Mouse (Mus musculus): ENCODE measurements around the gene Ap3b1. TPM values are rescaled to one million over a fixed set of nuclear protein-coding genes. Genes with fewer than 3 reads are reported as not detected.

Ap3b1 gene
- total RNA-seq, 2 experiments from 2014 or later: 23.5 to 25.9 TPM

DNA sequence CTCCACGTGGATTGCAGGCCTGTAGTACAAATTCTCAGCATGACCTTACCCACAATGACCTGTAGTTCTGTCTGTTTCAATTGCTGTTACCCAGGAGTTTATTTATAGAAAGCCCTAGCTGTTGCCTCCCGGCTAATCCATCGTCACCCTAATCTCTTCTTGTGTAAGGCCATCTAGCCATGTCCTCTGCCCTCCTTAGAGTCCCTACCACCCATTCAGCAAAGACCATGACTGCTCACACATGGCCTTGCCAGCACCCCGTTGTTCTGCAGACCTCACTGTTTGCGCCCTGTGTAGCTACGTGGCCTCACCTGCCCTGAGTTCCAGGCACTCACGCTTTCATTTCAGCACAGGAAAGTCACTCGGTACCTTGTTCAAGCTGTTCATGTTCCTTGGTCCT is 160.5 kb downstream of the Ap3b1 start:
- no peak for DNase-seq (ENCODE audit: low spot score)
- intact Hi-C loops (cut with DNase I): no loop called here

DNA sequence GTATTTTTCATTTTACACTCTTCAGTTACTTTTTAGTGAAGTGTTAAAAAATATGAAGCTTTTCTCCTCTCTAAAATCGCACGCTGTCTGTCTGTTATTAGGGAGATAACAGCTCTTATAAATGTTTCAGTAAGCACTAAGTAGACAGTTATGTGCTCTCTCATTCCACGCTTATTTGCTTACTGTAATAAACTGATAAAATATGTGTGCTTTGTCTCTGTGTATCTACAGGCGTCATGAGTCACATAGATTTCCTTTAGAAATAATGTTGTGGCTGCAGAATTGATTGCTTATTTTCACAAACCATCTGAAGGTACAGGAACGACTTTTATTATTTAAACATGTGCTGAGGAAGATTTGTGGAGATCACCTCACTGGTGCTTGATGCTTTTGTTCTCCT is 164.5 kb downstream of the Ap3b1 start:
- DNase-seq (ENCODE audit: low spot score): no peak
- intact Hi-C loops (cut with DNase I): no loop called here

DNA sequence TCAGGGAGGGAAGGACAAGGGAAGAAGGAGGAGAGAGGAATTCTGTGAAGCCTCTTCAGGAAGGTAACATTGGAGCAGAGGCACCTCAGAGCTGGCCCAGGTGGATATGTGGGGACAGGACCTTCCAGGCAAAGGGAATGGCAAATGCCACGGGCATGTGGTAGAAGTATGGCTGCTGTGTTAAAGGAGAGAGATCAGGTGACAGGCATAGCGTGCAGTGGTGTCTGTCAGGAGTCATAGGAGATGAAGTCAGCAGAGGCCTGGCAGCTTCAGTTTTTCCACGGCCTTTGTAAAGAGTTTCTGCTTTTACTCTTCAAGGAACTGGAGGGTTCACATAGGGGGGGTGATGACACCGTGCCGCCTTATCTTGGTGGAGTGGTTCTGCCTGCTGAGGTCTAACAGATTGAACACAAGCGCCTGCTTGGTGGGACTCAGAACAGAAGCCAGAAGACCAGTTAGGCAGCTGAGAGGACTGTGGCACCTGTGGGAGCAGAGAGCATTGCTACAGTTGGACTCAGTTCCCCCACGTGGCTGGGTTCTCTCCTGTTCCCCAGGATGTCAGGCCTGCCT is 166.0 kb downstream of the Ap3b1 start:
- no peak for DNase-seq (ENCODE audit: low spot score)
- intact Hi-C loops (cut with DNase I): no loop called here

DNA sequence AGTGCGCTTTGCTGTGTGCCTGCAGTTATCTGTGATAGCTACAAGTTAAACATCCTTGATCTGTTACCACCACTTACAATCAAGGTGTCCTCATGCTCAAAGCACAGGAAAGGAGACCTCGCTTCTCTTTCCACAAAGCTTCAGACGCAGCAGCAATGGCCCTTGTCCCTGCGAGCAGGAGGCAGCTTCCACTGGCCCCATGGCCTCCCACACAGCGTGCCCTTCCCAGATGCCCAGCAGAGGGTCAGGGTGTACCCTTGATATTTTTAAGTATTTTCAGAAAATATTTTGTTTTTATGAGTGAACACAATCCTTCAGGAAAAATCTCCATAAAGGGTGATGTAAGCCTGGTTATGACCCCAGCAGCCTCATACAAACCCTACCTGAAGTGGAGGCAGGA is 170.4 kb downstream of the Ap3b1 start:
- no peak for DNase-seq (ENCODE audit: low spot score)
- intact Hi-C loops (cut with DNase I): no loop called here

DNA sequence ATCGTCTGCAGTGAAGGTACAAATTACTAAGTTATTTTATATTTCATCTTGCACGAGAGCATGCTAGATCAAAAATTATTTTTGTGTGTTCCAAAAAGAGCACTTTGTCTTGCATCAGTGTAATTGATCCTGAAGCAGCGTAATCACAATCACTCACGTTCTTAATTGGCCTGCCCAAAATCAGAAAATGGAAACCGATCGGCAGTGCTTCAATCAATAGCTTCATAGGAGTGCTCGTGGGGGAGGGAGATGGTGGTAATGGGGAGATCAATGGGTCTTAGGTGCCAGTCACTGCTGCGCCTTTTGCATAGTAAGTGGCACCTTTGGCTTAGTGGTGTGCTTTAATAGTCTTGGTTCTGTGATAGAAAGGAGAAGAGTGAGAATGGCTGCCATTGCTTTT is 174.8 kb downstream of the Ap3b1 start:
- intact Hi-C loops (cut with DNase I): no loop called here
- DNase-seq (ENCODE audit: low spot score): no peak

DNA sequence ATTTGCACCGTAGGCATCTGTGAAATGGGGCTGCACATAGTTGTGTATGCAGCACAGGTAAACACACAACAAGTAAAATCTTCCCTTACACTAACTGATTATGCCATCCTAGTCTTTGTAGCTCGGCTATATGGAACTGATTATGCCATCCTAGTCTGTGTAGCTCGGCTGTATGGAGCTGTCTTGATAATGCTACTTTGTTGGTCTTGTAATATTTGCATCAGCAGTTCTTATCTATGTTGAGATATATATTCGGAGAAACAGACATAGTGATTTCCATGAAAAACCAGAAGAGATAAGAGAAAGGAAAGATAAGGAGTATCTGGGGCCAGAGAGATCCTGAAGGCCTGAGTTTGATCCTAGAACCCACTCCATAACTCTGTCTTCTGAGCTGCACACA is 178.6 kb downstream of the Ap3b1 start:
- intact Hi-C loops (cut with DNase I): no loop called here
- DNase-seq (ENCODE audit: low spot score): no peak

DNA sequence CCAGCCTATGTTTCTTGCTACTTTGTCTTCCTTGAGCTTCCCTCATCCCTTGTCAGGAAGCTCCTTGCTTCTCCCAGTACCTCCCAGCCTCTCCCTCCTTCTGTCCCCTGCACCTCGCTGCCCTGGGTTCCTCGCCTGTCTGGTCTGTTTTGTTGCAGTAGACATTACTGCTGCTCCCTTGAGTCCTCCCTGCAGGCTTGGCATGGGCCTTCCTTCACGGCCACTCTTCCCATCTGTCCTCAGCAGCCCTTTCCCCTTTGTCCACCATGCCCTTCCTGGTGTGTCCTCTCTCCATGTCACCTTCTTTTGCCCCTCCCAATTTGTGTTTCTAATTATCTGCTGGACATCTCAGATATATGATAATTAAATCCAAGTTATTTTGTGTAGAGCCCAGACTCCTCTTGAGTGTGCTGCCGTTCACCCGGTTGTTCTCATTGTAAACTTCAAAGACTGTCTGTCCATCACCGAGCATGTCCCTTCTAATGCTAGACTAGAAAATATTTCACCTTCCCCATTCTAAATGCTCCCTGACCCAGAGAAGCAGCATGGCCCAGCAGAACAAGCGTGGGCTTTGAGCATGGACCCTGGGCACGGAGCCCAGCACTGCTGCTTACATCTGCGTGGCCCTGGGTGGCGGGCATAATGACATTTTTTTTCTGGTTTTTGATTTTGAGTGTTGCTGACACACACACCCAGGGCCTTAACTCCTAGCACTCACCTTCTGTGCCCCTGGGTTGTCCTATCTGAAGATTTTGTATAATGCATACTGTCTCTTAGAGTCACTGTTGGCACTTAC is 181.3 kb downstream of the Ap3b1 start:
- no peak for DNase-seq (ENCODE audit: low spot score)
- intact Hi-C loops (cut with DNase I): no loop called here

DNA sequence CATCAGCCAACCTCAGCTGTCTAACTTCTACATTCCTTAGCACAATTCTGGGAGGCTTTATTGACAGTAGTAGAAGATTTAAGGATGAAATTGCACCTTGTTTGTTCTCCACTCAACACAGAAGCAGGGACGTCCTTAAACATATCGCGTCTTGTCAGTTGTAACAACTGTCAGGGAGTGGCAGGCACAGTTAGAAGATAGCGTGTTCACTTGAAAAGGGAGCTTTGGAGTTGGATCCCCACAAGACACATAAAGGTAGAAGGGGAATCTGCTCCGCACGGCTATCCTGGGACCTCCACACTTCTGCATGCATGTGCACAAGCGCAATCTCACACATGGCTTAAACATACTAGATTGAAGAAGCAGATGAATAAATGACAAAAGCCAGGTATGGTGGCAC is 183.3 kb downstream of the Ap3b1 start:
- intact Hi-C loops (cut with DNase I): no loop called here

DNA sequence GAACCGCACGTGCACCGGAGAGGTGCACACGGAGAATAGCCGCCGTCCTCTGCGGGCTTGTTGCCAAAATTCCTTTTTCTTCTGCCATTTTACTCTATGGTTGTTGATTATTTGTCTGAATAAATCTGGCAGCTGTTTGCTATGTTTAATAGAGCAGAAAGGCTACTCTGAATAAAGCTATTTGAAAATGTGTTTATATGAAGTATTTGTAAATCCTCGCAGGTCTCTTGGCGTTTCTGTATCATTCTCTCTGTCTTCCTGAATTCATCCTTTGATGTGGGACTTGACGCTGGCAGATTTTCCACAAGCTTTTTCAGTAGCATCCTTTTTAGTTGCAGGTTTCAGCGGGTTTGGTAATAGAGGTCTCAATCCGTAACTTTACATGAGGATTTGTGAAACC is 185.5 kb downstream of the Ap3b1 start:
- intact Hi-C loops (cut with DNase I): no loop called here

More for the DNA sequence above, 183.3 kb downstream of the Ap3b1 start:
- DNase-seq (ENCODE audit: low spot score): no peak

DNA sequence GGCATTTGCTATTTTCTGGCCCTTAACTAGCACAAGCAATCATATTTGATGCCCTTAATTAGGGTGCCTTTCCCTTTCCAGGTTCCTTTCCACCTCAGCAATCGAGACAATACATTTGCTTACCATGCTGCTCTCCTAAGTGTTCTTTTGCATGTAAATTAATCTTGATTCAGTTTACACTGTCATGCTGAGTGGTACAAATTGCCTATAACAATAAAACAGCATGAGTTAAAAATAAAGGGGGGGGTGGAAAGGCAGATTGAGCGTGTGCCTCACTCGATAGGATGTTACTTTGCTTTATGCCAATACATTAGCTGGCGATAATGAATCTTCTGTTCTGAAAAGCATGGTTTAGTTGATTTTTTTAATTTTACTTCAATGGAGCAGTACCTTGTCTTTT is 187.0 kb downstream of the Ap3b1 start:
- intact Hi-C loops (cut with DNase I): no loop called here
- DNase-seq (ENCODE audit: low spot score): no peak

More for the DNA sequence above, 185.5 kb downstream of the Ap3b1 start:
- no peak for DNase-seq (ENCODE audit: low spot score)

DNA sequence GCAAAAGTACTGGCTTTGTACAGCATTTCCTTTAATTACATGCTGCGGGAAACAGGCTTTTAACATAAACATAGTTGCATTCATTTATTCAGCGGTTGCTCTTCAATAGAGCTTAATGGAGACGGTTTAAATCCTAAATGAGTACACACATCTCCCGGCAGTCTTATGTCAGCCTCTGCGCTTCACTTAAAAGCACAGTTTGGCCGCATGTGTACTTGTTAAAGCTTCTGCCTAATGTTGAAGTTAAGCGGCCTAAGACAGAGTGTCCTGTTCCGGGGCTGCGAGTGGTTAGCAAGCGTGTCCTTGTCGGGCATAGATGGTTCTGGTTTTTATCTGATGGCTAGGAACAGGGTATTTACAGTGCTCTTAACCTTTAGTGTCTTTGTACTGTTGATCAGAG is 187.5 kb downstream of the Ap3b1 start:
- intact Hi-C loops (cut with DNase I): no loop called here
- DNase-seq (ENCODE audit: low spot score): no peak

DNA sequence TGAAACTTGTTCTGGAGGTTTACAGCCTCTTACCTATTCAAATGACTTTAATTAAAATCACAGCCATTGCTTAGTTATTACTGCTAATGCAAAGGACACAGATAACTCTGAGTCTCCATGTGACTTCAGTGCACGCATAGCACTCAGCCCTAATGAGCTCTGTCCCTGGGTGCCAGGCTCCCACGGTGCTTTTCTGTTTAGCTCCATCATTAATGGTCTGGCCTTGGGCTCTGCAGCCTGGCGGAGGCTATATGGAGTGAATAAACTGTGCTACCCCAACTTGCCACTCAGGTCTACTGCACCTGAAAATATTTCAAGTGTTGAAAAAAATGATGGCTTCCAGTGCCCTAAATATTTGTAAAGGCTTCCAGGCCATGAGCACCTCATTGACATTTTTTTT is 190.8 kb downstream of the Ap3b1 start:
- DNase-seq (ENCODE audit: low spot score): no peak
- intact Hi-C loops (cut with DNase I): no loop called here

DNA sequence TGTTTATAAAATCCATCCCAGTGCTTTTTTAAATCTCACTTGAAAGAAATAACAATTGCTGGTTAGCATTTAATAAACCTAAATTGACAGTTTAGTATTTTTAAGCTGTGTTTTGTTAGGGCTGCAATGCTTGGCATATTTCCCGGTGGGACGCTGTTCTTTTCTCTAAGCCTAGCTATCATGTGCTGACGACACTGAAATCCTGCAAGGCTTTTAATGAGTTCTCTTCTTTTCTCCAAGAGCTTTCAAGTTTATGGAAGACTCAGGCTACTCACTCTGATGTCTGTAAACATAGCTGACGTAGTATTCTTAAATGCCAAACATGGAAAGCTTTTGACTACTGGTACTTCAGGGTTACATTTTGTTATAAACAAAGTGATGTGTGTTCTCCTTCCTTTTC is 191.3 kb downstream of the Ap3b1 start:
- DNase-seq (ENCODE audit: low spot score): no peak
- intact Hi-C loops (cut with DNase I): no loop called here

DNA sequence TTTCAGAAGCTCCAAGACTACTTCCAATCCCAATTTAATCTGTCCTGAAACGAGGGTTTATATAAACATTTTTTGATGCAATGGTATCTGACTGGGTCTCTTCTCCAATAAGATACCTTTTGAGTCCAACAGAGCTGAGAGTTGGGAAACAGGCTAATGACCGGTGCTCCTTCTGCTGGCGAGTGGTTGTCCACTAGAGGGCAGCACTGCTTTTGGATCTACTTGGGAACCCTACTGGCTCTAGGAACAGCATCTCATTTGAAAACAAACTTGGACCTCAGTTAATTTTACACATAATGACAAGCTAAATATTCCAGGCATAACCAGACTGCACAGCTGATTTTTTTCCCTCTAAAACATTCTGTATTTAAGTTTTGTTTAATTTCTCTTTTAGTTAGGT is 201.3 kb downstream of the Ap3b1 start:
- intact Hi-C loops (cut with DNase I): loop anchor here (5.0 to 10.0 kb wide), 3 partner anchors 175 to 382 kb away; no protein-coding TSS in a partner anchor
- DNase-seq (ENCODE audit: low spot score): peak; percentile 16

DNA sequence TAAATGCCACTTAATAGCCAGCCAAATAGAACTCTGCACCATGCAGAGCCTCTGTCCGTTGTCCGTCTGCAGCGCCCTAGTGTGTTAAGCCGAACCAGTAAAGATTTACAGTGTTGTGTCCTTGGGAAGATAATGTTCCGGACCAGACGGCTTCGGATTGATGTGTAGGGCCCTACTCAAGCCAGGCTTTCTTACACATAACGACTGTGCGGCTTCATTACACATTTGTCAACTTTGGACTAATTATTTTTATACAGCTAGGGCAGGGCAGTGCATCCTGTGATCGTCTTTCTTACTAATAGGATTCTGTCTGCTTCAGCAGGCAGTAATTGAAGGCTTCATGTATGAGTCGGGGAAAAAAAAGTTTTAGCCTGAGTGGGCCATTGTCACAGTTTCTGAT is 202.1 kb downstream of the Ap3b1 start:
- DNase-seq (ENCODE audit: low spot score): no peak
- intact Hi-C loops (cut with DNase I): loop anchor here (5.0 to 10.0 kb wide), 3 partner anchors 176 to 381 kb away; no protein-coding TSS in a partner anchor

DNA sequence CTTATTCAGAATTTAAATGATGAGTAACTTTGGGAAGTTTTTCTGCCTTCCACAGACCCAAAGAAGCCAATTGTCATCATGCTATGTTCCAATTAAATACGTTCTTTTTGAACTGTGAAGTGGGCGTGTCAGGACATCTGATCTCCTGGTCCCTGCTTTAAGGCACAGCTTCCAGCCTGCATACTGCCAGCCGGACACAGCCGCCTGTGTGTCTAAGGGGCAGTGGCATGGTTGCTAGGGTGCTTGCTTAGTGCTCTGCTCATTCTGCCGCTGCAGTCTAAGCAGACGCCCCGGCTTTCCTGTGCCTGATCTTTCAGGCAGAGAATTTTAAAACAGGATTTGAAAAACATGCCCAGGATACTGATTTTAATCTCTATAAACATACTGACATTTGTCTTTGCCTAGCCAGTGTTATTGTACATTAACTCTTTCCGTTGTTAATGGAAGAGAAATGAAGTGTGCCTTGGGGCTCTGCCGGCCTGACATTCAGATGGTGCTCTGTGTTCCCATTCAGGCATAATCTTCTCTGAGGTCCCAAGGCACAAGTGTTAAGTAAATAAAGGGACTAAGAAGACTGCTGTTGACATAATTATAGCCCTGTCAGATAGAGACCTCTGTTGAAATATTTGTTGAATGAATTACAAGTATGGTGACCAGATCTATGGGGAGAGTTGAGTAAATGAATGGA is 204.0 kb downstream of the Ap3b1 start:
- DNase-seq (ENCODE audit: low spot score): no peak
- intact Hi-C loops (cut with DNase I): loop anchor here (5.0 to 10.0 kb wide), 3 partner anchors 178 to 380 kb away; no protein-coding TSS in a partner anchor

DNA sequence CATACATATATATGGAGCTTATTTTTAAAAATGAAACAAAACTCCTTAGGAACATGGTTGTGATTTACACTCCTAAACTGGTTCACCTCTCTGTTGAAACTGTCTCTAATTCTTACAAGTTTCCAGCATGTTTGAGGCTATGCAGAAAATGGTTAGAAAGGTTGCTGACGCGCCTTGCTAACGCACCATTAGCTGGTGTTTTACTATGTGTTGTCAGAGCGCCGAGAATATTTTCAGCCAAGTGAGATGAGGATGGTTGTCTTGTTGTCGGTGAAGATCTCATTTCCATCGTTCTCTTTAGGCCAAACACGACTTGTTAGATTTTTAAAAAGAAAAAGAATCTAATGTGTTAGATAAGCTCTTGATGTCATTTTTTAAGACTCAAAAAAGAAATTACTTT is 205.1 kb downstream of the Ap3b1 start:
- intact Hi-C loops (cut with DNase I): loop anchor here (5.0 to 10.0 kb wide), 3 partner anchors 179 to 378 kb away; no protein-coding TSS in a partner anchor
- DNase-seq (ENCODE audit: low spot score): no peak

DNA sequence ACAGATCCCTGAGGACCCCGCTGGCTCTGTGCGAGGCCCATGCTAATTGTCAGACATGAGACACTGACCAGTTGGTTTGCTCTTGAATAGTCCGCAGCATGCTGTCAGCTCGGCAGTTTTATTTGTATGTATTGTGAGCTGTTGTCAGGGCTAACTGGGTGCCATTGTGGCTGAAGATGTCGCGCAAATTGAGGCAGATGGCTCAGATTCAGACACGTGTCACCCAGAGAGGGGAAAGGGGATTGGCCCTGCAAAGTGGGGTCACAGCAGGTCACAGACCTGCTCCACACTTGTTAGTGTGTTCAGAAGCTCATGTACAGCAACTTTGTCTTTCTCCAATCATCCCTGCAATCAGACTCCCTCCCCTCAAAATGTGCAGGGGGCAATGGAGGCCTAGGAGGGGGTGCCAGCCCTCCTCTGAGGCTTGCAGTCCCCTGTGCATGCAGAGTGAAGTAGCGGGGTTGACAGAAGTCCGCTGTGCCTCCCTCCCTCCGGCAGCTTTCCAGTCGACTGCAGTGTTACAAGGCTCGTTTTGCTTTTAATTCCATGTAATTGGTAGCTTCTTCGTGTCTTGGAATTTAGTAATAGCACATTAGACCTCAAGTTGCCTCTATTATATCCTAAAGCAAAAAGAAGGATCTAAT is 205.7 kb downstream of the Ap3b1 start:
- intact Hi-C loops (cut with DNase I): loop anchor here (5.0 to 10.0 kb wide), 3 partner anchors 180 to 378 kb away; no protein-coding TSS in a partner anchor

DNA sequence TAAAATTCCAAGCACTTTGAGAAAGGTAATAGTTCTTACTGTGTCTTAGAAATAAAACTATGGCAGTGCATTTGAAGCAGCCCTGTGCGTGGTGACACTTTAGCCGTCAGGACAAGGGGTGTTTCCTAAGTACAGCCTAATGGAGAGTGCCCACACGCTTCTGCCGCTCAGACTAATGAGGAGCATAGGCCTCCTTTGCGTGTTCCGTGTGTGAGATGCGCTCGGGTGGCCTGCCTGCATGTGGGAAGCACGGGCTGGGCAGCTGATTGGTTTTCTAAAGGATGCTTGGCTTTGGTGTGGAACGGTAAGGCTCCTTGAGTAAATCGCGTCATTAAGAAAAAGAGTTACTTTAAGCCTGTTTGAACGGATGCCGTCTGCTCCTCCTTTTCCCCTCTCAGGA is 206.4 kb downstream of the Ap3b1 start:
- no peak for DNase-seq (ENCODE audit: low spot score)
- intact Hi-C loops (cut with DNase I): loop anchor here (10.0 kb wide), 1 partner anchor 180 kb away; no protein-coding TSS in a partner anchor

More for the DNA sequence above, 205.7 kb downstream of the Ap3b1 start:
- no peak for DNase-seq (ENCODE audit: low spot score)

DNA sequence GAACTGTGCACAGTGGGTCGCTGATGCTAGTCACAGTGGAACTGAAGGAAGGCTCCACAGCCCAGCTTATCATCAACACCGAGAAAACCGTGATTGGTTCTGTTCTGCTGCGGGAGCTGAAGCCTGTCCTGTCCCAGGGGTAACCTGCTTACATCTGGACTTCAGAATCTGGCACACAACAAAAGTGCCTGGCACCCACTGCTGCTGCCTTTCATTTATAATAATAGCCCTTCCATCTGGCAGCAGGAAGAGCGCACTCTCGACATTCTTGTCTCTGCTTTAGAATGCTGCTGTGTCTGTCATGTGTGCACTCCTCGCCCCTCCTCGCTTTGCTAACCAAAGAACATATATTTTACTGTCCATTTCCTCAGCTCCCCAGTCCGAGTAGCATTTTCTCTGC is 206.9 kb downstream of the Ap3b1 start:
- no peak for DNase-seq (ENCODE audit: low spot score)
- intact Hi-C loops (cut with DNase I): loop anchor here (10.0 kb wide), 1 partner anchor 181 kb away; no protein-coding TSS in a partner anchor

All from heart, postnatal 25 days (tissue).